Mouse (Mus musculus) liver, embryonic 11.5 days (tissue): Measurements from ENCODE around the gene Ppox. TPM values are rescaled to one million over a fixed set of nuclear protein-coding genes. Genes with fewer than 3 reads are reported as not detected.
A peak's percentile ranks its signal among the peaks of the same experiment; 100 is the strongest.

Experiments used
- ATAC-seq: fragments of 200-750 bp; cut with Nextera tagmentation; replicated peaks from 2 replicates; pipeline ENCODE4 v1.8.0; 2017; ENCODE audit warnings: moderate number of reproducible peaks, mild to moderate bottlenecking, moderate TSS enrichment, moderate library complexity; ENCODE audit not compliant: low FRiP score
- DNase-seq: peaks from one replicate; pipeline ENCODE4 v3.0.0-alpha.2; 2017; ENCODE audit warnings: low spot score
- H3K27ac ChIP-seq: fragments of 300-500 bp; sonication (generic); 2 replicates; pipeline ENCODE4 v1.5.1; 2014; ENCODE audit warnings: mild to moderate bottlenecking, low read depth, low read length, control low read depth
- H3K27me3 ChIP-seq: fragments of 300-500 bp; sonication (generic); replicated peaks from 2 replicates; pipeline ENCODE4 v1.6.1; 2014; ENCODE audit warnings: low read length, mixed read lengths; ENCODE audit not compliant: control insufficient read depth, insufficient read depth
- H3K36me3 ChIP-seq: fragments of 300-500 bp; sonication (generic); 2 replicates; pipeline ENCODE4 v1.6.1; 2014; ENCODE audit warnings: mild to moderate bottlenecking, low read length, moderate library complexity, mixed read lengths; ENCODE audit not compliant: control insufficient read depth, insufficient read depth
- H3K4me1 ChIP-seq: fragments of 300-500 bp; sonication (generic); replicated peaks from 2 replicates; pipeline ENCODE4 v1.6.1; 2014; ENCODE audit warnings: low read length, mixed read lengths; ENCODE audit not compliant: control insufficient read depth, insufficient read depth
- H3K4me2 ChIP-seq: fragments of 300-500 bp; sonication (generic); 2 replicates; pipeline ENCODE4 v1.6.1; 2014; ENCODE audit warnings: mild to moderate bottlenecking, control low read depth, moderate library complexity
- H3K4me3 ChIP-seq: fragments of 300-500 bp; sonication (generic); 2 replicates; pipeline ENCODE4 v1.5.1; 2014; ENCODE audit warnings: low read depth, low read length, control low read depth
- H3K9ac ChIP-seq: fragments of 300-500 bp; sonication (generic); 2 replicates; pipeline ENCODE4 v1.6.1; 2014; ENCODE audit warnings: low read depth, low read length, control low read depth
- H3K9me3 ChIP-seq: fragments of 300-500 bp; sonication (generic); 2 replicates; pipeline ENCODE4 v1.6.1; 2016; ENCODE audit warnings: low read length, inconsistent platforms, mixed read lengths; ENCODE audit not compliant: control insufficient read depth
- WGBS: fragments of 180-500 bp; shearing (Covaris S2); extraction: QIAGEN DNeasy Blood & Tissue Kit; methylation state at CpG from one replicate; pipeline ENCODE4 v1.1.7; 2014; 5-methylcytosine and 5-hydroxymethylcytosine counted together
- polyA plus RNA-seq: library from polyadenylated mRNA; unstranded; fragments of >200 nt; fragmentation: Nextera tagmentation; extraction: Ambion mirVana; gene quantifications from 2 replicates; pipeline ENCODE4 v1.2.1, GENCODE M21; 2014

Gene Ppox
- polyA plus RNA-seq, 1 experiment from 2014 or later: 133 TPM

DNA sequence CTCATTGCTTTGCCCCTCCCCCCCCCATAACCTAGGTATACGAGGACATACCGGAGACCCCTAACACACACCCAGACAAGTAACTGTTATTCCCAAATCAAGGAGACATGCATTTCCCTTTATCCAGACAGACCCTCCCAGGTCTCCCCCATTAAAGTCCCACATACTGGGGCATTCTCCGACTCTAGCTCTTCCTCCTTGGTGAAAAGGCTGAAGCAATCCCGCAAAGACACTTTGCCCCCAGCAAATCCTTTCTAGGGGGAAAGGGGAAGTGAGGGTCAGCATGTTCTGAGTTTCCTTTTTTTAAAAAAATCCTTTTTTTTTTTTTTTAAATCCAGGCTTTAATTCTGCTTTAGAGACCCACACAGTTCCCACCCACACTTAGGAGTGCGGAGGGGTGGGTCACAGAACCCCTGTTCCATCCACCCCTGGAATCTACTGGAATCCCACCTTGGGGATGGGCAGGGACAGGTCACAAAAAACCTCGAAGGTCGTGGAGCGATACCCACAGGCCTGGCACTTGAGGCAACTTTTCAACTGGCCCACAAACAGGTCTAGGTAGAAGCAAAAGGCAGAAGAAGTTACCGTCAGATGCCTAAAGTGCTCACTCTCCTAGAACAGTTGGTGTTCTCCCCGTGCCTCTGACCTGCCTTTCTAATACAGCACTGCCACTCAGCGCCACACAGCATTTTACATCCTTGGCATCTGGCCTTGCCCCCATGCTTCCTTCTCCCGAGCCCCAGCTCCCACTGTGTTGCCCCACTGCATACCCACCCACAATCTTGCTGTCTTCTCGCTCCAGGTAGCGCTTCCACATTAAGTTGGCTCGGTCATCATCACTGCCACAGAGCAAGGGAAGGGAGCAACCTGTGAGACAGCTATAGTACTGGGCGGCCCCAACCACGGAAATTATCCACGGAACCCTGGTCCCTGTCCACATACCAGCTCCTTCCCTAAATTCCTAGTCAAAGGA lies 2.5 kb upstream of the Ppox start:
- Histone ChIP-seq H3K4me2 (no peak overlapping the region), H3K4me3 (no peak overlapping the region), H3K9me3 (no peaks in the 10 kb centered on the region), H3K4me1 (peaks cover 18% of the 10 kb centered on the region), H3K27me3 (no peaks in the 10 kb centered on the region), H3K27ac (no peak overlapping the region), H3K36me3 (peaks cover 18% of the 10 kb centered on the region), H3K9ac (no peak overlapping the region)
- DNase-seq (no peak), ATAC-seq (no peak)
- WGBS: 87% methylated on average over 18 of the region's 18 CpGs

DNA sequence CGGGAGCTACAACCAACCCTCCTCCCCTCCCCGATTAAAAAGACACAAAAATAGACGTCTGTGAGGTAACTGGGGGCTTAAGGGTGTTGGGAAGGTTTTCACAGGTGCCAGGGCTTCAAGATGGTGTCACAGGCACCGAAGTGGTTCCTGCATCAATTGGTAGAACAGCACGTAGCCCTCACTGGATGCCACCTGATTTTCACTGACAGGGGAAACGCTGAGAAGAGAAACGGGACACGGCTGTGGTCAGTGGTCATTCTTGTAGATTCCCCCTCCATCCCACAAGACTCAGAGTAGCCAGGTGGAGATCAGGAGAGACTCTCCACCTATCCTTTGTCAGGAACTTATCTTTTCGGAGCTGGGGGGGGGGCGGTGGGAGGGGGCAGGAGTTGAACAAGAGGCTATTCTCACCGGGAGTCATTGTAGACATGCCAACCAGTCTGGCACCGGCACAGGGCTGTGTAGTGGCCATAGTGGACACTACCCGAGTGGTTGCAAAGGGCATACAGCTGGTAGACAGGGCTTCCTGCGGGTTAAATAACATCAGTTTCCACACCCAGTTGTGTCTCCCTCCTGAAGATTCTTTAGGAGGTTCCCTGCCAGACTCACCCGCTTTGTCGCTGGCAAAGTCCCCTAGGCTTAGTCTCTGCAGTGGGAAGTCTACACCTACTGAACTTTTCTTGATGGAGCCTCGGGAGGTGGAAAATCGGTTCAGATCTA lies 1.3 kb upstream of the Ppox start:
- peaks cover 14% of the 10 kb centered on the region for H3K4me1 ChIP-seq
- no peak for ATAC-seq
- H3K36me3 ChIP-seq: peaks cover 30% of the 10 kb centered on the region

GRCm38 (mm10) chr1:171281528-171281923 lies 540 bp upstream of the Ppox start:
- ATAC-seq (peak; percentile 37), DNase-seq (peak; percentile 86)
- peak overlapping the region; percentile 76 for H3K4me3 ChIP-seq
- no peaks in the 10 kb centered on the region for H3K27me3 ChIP-seq
- H3K4me2 ChIP-seq: peak overlapping the region; percentile 69
- H3K27ac ChIP-seq: peak overlapping the region; percentile 99
- H3K4me1 ChIP-seq: peaks cover 8% of the 10 kb centered on the region
- 2% methylated on average over 10 of the region's 10 CpGs for WGBS
- peak overlapping the region; percentile 93 for H3K9ac ChIP-seq
- H3K36me3 ChIP-seq: peaks cover 36% of the 10 kb centered on the region
- H3K9me3 ChIP-seq: no peaks in the 10 kb centered on the region

More for the DNA sequence above, 1.3 kb upstream of the Ppox start:
- H3K27me3 ChIP-seq: no peaks in the 10 kb centered on the region
- H3K27ac ChIP-seq: peak overlapping the region; percentile 99
- H3K4me2 ChIP-seq: peak overlapping the region; percentile 69
- peak overlapping the region; percentile 76 for H3K4me3 ChIP-seq
- WGBS: 72% methylated on average over 18 of the region's 18 CpGs
- H3K9me3 ChIP-seq: no peaks in the 10 kb centered on the region
- DNase-seq: peak; percentile 30
- peak overlapping the region; percentile 93 for H3K9ac ChIP-seq

DNA sequence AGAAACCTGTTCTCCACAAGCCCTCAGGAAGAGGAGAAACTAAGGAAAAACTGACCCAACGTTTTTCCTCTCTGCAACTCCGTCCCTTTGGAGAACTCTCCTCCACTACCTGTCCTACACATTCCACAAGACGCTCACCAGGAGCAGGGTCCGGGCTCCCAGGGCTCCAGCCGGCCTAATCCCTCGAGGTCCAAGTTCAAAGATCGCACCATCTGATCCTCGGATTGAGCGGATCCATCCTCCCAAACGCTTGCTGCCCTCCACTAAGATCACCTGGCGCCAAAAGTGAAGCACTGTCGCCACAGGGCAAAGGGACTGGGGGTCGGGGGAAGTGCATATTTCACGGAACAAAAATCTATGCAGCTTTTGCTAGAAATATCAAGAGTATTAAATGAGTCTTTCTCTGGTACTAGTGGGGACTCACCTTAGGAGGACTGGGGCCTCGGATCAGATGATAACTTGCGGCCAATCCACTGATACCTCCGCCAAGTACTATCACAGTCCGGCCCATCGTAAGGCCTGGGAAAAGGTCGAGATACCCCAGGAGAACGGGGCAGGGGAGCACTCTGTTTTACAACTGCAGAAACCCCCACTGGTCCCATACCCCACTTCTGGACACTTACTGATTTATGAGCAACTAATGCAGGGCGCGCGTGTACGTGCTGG lies 603 bp downstream of the Ppox start:
- Histone ChIP-seq H3K4me1 (peaks cover 6% of the 10 kb centered on the region; the same call in 1 of the 2 replicates), H3K9me3 (no peaks in the 10 kb centered on the region), H3K36me3 (peaks cover 35% of the 10 kb centered on the region), H3K4me2 (peak overlapping the region; percentile 63), H3K27me3 (no peaks in the 10 kb centered on the region), H3K4me3 (peak overlapping the region; percentile 76), H3K9ac (peak overlapping the region; percentile 94), H3K27ac (peak overlapping the region; percentile 99)
- ATAC-seq (peak; percentile 53), DNase-seq (no peak)
- 1% methylated on average over 25 of the region's 25 CpGs for WGBS

- Histone ChIP-seq H3K4me1 (peaks cover 6% of the 10 kb centered on the region; the same call in 1 of the 2 replicates), H3K27me3 (no peaks in the 10 kb centered on the region), H3K4me3 (peak overlapping the region; percentile 76), H3K4me2 (peak overlapping the region; percentile 63), H3K9me3 (no peaks in the 10 kb centered on the region), H3K9ac (peak overlapping the region; percentile 94), H3K36me3 (peaks cover 36% of the 10 kb centered on the region), H3K27ac (peak overlapping the region; percentile 99)
- WGBS: 56% methylated on average over 5 of the region's 5 CpGs
- ATAC-seq (no peak), DNase-seq (peak; percentile 29)
Measured at GRCm38 (mm10) chr1:171279721-171280120, 1.3 kb downstream of the Ppox start.

GRCm38 (mm10) chr1:171279012-171279705 lies 1.8 kb downstream of the Ppox start:
- ATAC-seq: no peak
- Histone ChIP-seq H3K9ac (peak overlapping the region; percentile 94), H3K27me3 (no peaks in the 10 kb centered on the region), H3K36me3 (peaks cover 38% of the 10 kb centered on the region), H3K4me2 (peak overlapping the region; percentile 63), H3K27ac (no peak overlapping the region), H3K9me3 (no peaks in the 10 kb centered on the region), H3K4me1 (peaks cover 6% of the 10 kb centered on the region; the same call in 1 of the 2 replicates), H3K4me3 (peak overlapping the region; percentile 76)
- peak; percentile 28 for DNase-seq
- WGBS: 83% methylated on average over 14 of the region's 14 CpGs

DNA sequence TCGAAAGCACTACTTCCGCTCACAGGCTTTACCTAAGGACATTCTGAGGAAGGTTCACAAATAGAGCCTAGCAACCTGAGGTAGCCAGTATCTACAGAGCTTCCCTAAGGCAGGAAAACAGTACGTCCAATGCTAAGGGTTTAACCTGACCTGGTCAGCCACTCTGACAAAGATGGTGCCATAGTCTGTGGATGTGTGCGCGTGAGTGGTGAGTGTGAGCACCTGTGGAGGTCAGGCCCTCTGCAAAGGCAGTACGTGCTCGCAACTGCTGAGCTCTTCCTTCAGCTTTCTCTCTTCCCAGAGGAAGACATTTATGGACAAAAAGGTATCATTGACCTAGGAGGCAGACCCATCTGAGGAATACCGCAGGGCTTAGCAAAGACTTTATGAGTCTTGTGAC lies 2.5 kb downstream of the Ppox start:
- Histone ChIP-seq H3K27ac (no peak overlapping the region), H3K4me2 (peak overlapping the region; percentile 63)

GRCm38 (mm10) chr1:171277736-171278135 lies 3.2 kb downstream of the Ppox start:
- ATAC-seq: no peak
- no peak overlapping the region for H3K27ac ChIP-seq
- H3K9me3 ChIP-seq: no peaks in the 10 kb centered on the region
- H3K4me1 ChIP-seq: peaks cover 6% of the 10 kb centered on the region; the same call in 1 of the 2 replicates
- no peak overlapping the region for H3K9ac ChIP-seq
- H3K36me3 ChIP-seq: peaks cover 41% of the 10 kb centered on the region
- 0 out of 2 replicates have a peak overlapping the region, but pooled peaks have one; percentile 17 for H3K4me3 ChIP-seq
- WGBS: 87% methylated on average over 10 of the region's 10 CpGs
- peak overlapping the region; percentile 63 for H3K4me2 ChIP-seq
- H3K27me3 ChIP-seq: no peaks in the 10 kb centered on the region
- DNase-seq: no peak

More for the DNA sequence above, 2.5 kb downstream of the Ppox start:
- Histone ChIP-seq H3K9me3 (no peaks in the 10 kb centered on the region), H3K9ac (peak overlapping the region; percentile 28; the same call in 1 of the 2 replicates), H3K36me3 (peaks cover 38% of the 10 kb centered on the region), H3K27me3 (no peaks in the 10 kb centered on the region), H3K4me1 (peaks cover 6% of the 10 kb centered on the region; the same call in 1 of the 2 replicates), H3K4me3 (peak overlapping the region; percentile 76)
- 95% methylated on average over 8 of the region's 8 CpGs for WGBS
- DNase-seq: no peak
- ATAC-seq: no peak
